Mouse (Mus musculus) inflammation-experienced regulatory T-cells (primary cell): Measurements from ENCODE around the gene Zfp606. TPM values are rescaled to one million over a fixed set of nuclear protein-coding genes. Genes with fewer than 3 reads are reported as not detected.

Experiments used
- polyA plus RNA-seq, 2 experiments: library from polyadenylated mRNA; unstranded; fragments of 100-300 nt; shearing (Covaris generic); gene quantifications; one replicate each; pipeline ENCODE4 v1.2.1; 2017

The Zfp606 gene
- polyA plus RNA-seq, result 1 to 10 TPM; 7.0 to 10.0 TPM

DNA sequence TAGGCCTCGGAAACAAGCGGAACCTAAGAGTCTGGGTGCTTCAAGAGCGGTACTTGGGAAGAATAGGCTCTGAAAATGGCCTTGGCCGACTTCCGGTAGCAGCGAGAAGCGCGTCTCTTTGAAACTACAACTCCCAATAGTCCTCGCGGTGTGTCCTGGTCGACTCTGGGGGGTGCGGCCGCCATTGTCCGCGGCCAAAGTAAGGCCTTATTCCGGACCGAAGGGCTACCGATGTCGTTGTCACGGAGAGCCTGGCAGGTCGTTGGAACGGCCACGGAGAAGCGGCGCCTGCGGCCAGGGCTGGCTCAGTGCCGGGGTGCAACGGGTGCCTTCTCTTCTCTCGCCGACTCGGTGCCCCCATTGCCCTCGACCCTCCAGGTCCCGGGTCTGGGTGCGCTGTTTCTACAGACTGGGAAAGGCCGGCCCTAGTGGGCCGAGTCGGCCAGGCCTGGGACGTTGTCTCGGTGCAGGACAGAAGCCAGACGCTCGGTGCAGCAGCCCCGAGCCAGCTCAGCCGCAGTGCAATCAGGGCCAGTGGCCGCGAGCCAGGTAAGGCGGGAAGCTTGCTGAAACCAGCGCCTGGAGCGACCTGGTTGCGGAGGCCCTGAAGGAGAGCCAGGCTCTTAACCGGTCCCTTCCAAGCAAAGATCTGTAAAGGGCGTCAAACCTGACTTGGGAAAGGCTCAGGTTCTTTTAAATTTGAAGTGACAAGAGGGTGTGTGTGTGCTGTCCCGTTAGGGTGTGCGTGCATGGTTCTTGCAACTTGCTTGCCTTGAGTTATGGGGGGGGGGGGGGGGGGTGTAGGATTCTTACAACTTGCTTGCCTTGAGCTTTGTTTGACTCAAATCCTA is at the start of gene Zfp606:
Zfp606 (plus strand) TSS at position 136 of the 851 bp plus-strand sequence.

DNA sequence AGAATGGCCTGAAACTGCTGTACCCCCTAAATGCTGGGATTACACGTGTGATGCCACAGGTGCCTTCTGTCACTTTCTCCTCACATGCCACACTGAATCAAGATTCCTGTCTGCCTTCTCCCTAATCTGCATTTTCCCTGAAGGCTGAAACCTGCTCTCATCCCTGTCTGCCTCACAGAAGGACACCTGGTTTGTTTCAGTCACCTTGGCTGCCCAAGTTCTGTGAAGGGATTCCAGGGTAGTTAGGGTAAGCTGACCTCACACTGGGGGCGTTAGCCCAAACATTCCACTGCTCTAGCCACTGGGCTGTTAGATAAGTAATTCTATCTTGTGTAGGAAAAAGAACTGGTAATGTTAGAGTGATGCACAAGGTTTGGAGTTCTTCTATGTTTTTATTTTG is 34.1 kb downstream of the Zfp606 start, which contains the start of gene 2900092C05Rik:
2900092C05Rik (plus strand) TSS at position 301 of the 400 bp plus-strand sequence.

Other genes with a start within 250 kb of the Zfp606 start
- 1 to 10 TPM in 1 of 2 experiments, under 1 TPM in 1; 0.12 to 1.0 TPM for gene Vmn1r81, start 210.0 kb upstream of the Zfp606 start, polyA plus RNA-seq
- gene Vmn1r82, start 177.9 kb upstream of the Zfp606 start, polyA plus RNA-seq, result under 1 TPM in 1 of 2 experiments, not detected in 1; 0.07 TPM
- gene Vmn1r83, start 148.8 kb upstream of the Zfp606 start, polyA plus RNA-seq, result not detected
- gene Vmn1r84, start 109.0 kb upstream of the Zfp606 start, polyA plus RNA-seq, result 1 to 10 TPM in 1 of 2 experiments, under 1 TPM in 1; 0.30 to 2.0 TPM
- gene Zfp551, start 55.5 kb upstream of the Zfp606 start, polyA plus RNA-seq, result 1 to 10 TPM; 2.4 to 7.3 TPM
- under 1 TPM; 0.18 to 0.32 TPM for gene 2900092C05Rik, start 34.2 kb downstream of the Zfp606 start, polyA plus RNA-seq
- under 1 TPM; 0.10 to 0.22 TPM for gene Vmn2r53, start 130.5 kb downstream of the Zfp606 start, polyA plus RNA-seq
- not detected for gene Vmn2r54, start 162.0 kb downstream of the Zfp606 start, polyA plus RNA-seq
- not detected for gene Vmn2r55, start 206.7 kb downstream of the Zfp606 start, polyA plus RNA-seq